Mouse (Mus musculus) limb, embryonic 11.5 days (tissue): Measurements from ENCODE around the gene Olfr550. TPM values are rescaled to one million over a fixed set of nuclear protein-coding genes. Genes with fewer than 3 reads are reported as not detected.
"Not testable (repeated sequence)": the region's sequence is repeated elsewhere in the genome, so short reads cannot be mapped to it uniquely, and the experiment has no call there.

Experiments used
- ATAC-seq: fragments of 200-750 bp; cut with Nextera tagmentation; 2 replicates; pipeline ENCODE4 v1.8.0; 2017; ENCODE audit warnings: low read depth; ENCODE audit not compliant: insufficient number of reproducible peaks, low FRiP score, low TSS enrichment
- DNase-seq: peaks from one replicate; pipeline ENCODE4 v3.0.0-alpha.2; 2015; ENCODE audit warnings: low spot score
- H3K27ac ChIP-seq: fragments of 300-500 bp; sonication (generic); replicated peaks from 2 replicates; pipeline ENCODE4 v1.5.1; 2014; ENCODE audit warnings: low read depth, mild to moderate bottlenecking, low read length
- H3K27me3 ChIP-seq: fragments of 300-500 bp; sonication (generic); 2 replicates; pipeline ENCODE4 v1.6.1; 2014; ENCODE audit warnings: mild to moderate bottlenecking, low read length, mixed read lengths; ENCODE audit not compliant: control insufficient read depth, insufficient read depth
- H3K36me3 ChIP-seq: fragments of 300-500 bp; sonication (generic); 2 replicates; pipeline ENCODE4 v1.6.1; 2014; ENCODE audit warnings: mild to moderate bottlenecking, low read length, moderate library complexity, mixed read lengths; ENCODE audit not compliant: control insufficient read depth, insufficient read depth
- H3K4me1 ChIP-seq: fragments of 300-500 bp; sonication (generic); 2 replicates; pipeline ENCODE4 v1.6.1; 2014; ENCODE audit warnings: low read length, mixed read lengths; ENCODE audit not compliant: control insufficient read depth, insufficient read depth
- H3K4me2 ChIP-seq: fragments of 300-500 bp; sonication (generic); 2 replicates; pipeline ENCODE4 v1.6.1; 2014; ENCODE audit warnings: low read depth, mild to moderate bottlenecking, moderate library complexity; ENCODE audit not compliant: severe bottlenecking
- H3K4me3 ChIP-seq: fragments of 300-500 bp; sonication (generic); 2 replicates; pipeline ENCODE4 v1.5.1; 2014; ENCODE audit warnings: low read depth, low read length
- H3K9ac ChIP-seq: fragments of 300-500 bp; sonication (generic); 2 replicates; pipeline ENCODE4 v1.6.1; 2014; ENCODE audit warnings: mild to moderate bottlenecking, low read length
- H3K9me3 ChIP-seq: fragments of 300-500 bp; sonication (generic); 2 replicates; pipeline ENCODE4 v1.6.1; 2016; ENCODE audit warnings: low read length; ENCODE audit not compliant: control insufficient read depth
- WGBS: fragments of 180-500 bp; shearing (Covaris S2); extraction: QIAGEN DNeasy Blood & Tissue Kit; methylation state at CpG from one replicate; pipeline ENCODE4 v1.1.7; 2014; 5-methylcytosine and 5-hydroxymethylcytosine counted together
- polyA plus RNA-seq: library from polyadenylated mRNA; unstranded; fragments of >200 nt; fragmentation: Nextera tagmentation; extraction: Ambion mirVana; gene quantifications from 2 replicates; pipeline ENCODE4 v1.2.1, GENCODE M21; 2014

Gene Olfr550
- polyA plus RNA-seq, 1 experiment from 2014 or later = not detected

DNA sequence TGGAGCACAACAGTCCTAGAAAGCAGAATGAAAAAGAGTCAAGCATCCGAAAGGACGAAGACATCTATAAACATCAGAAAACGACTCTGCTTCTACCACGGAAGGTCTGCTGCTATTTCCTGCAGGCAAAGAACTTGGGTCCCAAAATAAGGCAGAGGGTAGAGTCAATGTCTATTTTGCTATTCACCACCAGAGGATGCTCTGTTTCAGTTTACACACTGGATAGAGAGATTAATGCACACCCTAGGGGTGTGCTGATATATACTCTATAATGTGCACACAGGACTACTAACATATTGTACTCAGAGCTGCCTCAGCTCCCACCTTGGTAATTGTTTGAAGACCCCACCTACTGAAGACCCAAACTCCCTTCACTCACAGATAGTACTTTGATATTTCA lies 5.0 kb upstream of the Olfr550 start:
- no peak overlapping the region for H3K27ac ChIP-seq
- WGBS = 93% methylated on average over 4 of the region's 4 CpGs
- no peaks in the 10 kb centered on the region for H3K4me1 ChIP-seq
- H3K9me3 ChIP-seq = no peaks in the 10 kb centered on the region
- no peak overlapping the region for H3K4me3 ChIP-seq
- H3K36me3 ChIP-seq = no peaks in the 10 kb centered on the region
- no peak overlapping the region for H3K9ac ChIP-seq
- ATAC-seq (no peak), DNase-seq (no peak)
- H3K27me3 ChIP-seq = no peaks in the 10 kb centered on the region
- no peak overlapping the region for H3K4me2 ChIP-seq

DNA sequence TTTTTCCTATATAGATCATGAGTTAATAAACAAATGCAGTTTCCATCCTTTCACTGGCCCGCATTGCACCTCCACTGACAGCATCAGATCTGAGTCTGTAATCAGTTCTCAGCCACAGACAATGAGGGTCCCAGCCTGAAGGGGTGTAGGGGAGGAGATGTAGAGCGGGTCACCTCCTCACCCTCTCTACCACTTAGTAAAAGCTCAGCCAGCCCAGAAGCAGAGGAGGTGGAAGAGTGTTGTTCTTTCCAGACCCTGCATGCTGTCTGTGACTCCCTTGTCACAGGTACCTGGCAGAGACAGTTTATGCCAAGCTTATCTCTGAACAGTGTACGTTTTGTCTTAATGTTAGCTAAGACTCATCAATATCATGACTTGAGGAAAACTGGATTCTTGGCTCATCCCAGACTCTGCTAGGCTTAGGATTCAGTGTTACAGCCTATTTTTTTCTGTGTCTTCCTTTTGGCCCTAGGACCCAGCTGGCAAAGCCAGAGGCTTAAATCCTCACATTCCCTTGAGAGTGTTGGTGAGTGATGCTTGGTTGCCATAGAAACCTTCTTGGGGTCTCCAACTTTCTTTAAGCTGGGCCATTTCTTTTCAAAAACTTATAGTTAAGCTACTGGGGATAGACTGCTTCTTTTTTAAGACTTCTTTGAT lies 2.1 kb downstream of the Olfr550 start:
- Histone ChIP-seq H3K4me3 (no peak overlapping the region), H3K36me3 (no peaks in the 10 kb centered on the region), H3K4me1 (no peaks in the 10 kb centered on the region), H3K9me3 (no peaks in the 10 kb centered on the region), H3K27ac (no peak overlapping the region), H3K27me3 (no peaks in the 10 kb centered on the region), H3K9ac (no peak overlapping the region), H3K4me2 (no peak overlapping the region)
- DNase-seq (no peak), ATAC-seq (no peak)
- WGBS = 81% methylated on average over 3 of the region's 3 CpGs

DNA sequence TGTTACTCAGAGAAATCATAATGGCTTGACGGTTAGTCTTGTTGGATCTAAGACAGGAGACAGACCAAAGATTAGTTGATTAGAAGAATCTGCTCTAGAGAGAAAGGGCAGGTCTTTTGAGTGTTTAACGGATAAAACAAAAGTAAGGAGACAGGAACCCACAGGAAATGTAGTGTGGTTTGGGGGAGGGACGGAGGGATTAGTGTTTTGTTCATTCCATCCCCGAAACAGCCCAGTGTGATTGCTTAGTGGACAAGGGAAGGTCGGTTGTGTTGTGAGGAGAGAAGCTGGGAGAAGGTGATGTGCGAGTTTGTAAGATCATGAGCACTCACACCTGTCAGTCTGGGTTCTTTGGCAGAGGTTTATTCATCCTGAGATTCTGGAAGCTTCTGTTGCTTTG lies 4.8 kb downstream of the Olfr550 start:
- no peak overlapping the region for H3K27ac ChIP-seq
- H3K4me2 ChIP-seq = no peak overlapping the region
- 77% methylated on average over 6 of the region's 6 CpGs for WGBS
- no peak for ATAC-seq
- H3K9me3 ChIP-seq = no peaks in the 10 kb centered on the region
- no peaks in the 10 kb centered on the region for H3K4me1 ChIP-seq
- no peak for DNase-seq
- no peak overlapping the region for H3K4me3 ChIP-seq
- no peaks in the 10 kb centered on the region for H3K27me3 ChIP-seq
- no peak overlapping the region for H3K9ac ChIP-seq
- H3K36me3 ChIP-seq = no peaks in the 10 kb centered on the region

DNA sequence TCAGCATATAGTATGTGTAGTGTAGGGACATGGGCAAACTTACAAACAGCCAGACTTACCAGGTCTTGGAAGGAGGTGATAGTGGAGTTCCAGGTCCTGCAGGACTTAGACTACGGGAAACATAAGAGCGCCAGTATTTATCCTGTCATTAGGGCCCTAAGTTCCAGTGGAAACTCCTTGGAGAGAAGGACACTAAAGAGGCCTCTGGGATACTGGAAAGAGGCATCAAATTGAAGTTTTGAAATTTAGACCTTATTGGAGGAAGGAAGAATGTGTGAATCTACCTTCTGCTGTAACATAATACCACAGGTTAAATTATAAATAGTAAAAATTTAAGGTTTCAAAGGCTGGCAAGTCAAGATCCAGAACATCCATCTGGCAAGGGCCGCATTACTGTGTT lies 20.5 kb downstream of the Olfr550 start, which contains the start of gene Olfr551:
Olfr551 (minus strand) TSS at position 101 of the 400 bp plus-strand sequence.
- no peak for ATAC-seq
- WGBS = 95% methylated on average over 3 of the region's 3 CpGs
- H3K27ac ChIP-seq = no peak within 1 kb of the TSS

DNA sequence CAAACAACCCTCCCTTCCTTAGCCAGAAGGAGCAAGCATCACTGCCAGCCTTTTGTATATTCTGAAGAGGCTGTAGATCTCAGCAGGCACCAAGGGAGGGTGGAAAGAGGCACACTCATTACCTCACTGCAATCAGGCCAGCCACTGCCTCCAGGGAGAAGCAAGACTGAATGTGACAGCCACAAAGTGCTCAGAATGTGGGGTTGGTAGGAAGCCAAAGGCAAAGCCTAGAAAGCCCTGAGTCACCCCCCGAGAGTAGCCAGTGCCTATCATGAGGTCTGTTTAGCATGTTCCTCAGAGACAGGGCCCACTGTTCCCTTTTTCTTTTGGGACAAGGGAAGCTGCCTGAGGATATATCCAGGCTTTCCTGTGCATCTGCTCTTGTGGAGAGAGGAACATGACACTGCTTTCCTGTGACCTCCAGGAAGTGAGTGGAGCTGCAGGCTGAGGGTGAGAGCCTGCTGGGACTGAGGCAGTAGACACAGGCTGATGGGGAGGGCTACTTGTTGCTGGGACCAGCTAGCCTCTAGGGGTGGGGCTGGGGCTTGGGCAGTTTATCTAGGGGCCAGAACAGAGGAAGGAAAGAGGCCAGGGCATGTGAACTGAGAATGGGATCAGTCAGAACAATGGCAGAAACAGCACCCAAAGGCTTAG lies 26.3 kb downstream of the Olfr550 start, which contains the start of gene Olfr552:
Olfr552 (plus strand) TSS at position 393 of the 654 bp plus-strand sequence.
- H3K4me1 ChIP-seq = no peaks in the 10 kb centered on the region
- no peak within 1 kb of the TSS for H3K9ac ChIP-seq
- WGBS = 72% methylated on average over 1 of the region's 1 CpGs
- no peak within 1 kb of the TSS for H3K27ac ChIP-seq
- no peak within 1 kb of the TSS for H3K4me3 ChIP-seq
- no peak within 1 kb of the TSS for H3K4me2 ChIP-seq
- no peak for DNase-seq
- H3K9me3 ChIP-seq = no peaks in the 10 kb centered on the region
- H3K27me3 ChIP-seq = no peaks in the 10 kb centered on the region
- ATAC-seq = no peak
- no peaks in the 10 kb centered on the region for H3K36me3 ChIP-seq

More for the DNA sequence above, 20.5 kb downstream of the Olfr550 start, which contains the start of gene Olfr551:
- Histone ChIP-seq H3K4me3 (no peak within 1 kb of the TSS), H3K9me3 (no peaks in the 10 kb centered on the region), H3K36me3 (no peaks in the 10 kb centered on the region), H3K27me3 (no peaks in the 10 kb centered on the region), H3K9ac (no peak within 1 kb of the TSS), H3K4me1 (no peaks in the 10 kb centered on the region), H3K4me2 (no peak within 1 kb of the TSS)
- DNase-seq = no peak

DNA sequence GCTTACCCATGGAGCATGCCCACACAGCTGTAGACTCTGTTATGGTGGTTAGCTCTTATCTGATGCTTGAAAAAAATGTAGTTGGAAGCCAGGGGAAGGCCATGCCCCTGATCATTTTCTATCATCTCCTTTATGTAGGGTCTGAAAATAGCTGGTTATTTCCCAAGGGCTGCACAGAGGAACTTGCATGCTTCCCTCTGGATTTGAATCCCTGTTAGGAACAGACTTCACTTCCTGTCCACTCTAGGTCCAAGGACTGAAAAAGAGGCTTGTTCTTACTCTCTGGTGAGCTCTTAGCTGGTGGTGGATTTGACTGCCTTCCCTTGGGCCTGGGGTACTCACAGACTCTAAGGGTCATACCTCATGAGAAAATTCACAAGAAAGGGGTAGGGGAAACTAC lies 46.9 kb downstream of the Olfr550 start, which contains the start of gene Olfr553:
Olfr553 (minus strand) TSS at position 101 of the 400 bp plus-strand sequence.
- Histone ChIP-seq H3K4me2 (no peak within 1 kb of the TSS), H3K27ac (no peak within 1 kb of the TSS), H3K9me3 (no peaks in the 10 kb centered on the region), H3K27me3 (no peaks in the 10 kb centered on the region), H3K36me3 (no peaks in the 10 kb centered on the region), H3K9ac (no peak within 1 kb of the TSS), H3K4me1 (no peaks in the 10 kb centered on the region), H3K4me3 (no peak within 1 kb of the TSS)
- ATAC-seq = no peak
- DNase-seq = no peak

DNA sequence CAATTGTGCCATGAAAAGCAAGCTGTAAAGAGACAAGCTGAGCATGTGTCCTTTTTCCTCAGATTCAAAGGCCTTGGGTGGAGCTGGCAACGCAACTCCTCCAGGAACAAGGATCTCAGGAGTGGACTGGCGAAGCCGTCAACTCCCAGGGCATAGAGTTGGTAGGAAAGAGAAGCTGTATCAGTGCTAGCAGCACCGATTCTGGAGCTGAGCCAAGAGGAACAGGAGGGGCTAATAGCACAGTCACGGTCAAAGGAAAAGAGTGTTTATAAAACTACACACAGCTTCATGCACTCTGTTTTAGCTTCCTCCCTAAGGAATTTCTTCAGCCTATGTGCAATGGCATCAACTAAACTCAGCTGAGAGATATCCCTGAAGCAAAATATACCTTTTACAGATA lies 48.4 kb downstream of the Olfr550 start:
- no peak overlapping the region for H3K9ac ChIP-seq
- H3K36me3 ChIP-seq = no peaks in the 10 kb centered on the region
- H3K9me3 ChIP-seq = no peaks in the 10 kb centered on the region
- H3K4me2 ChIP-seq = no peak overlapping the region
- H3K4me1 ChIP-seq = no peaks in the 10 kb centered on the region
- H3K27ac ChIP-seq = no peak overlapping the region
- WGBS = 87% methylated on average over 5 of the region's 5 CpGs
- no peak for ATAC-seq
- DNase-seq = no peak
- H3K4me3 ChIP-seq = no peak overlapping the region
- no peaks in the 10 kb centered on the region for H3K27me3 ChIP-seq

DNA sequence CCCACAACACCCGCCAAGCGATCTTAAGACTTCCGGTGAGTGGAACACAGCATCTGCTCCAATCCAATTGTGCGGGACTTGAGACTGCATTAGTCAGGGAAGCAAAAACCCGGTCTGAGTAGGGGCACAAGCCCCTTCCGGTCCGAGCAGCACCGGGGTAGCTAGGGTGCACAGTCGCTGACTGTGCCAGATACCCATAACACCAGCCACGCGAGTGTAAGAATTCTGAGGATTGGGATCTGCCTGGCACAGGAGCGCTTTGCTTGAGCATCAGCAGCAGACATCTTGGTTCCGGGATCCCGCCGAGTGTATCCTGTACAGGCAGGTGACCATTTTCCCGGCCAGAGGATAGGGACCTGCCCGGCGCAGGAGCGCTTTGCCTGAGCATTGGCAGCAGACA lies 49.1 kb downstream of the Olfr550 start:
- H3K4me2 ChIP-seq, H3K36me3 ChIP-seq, H3K4me3 ChIP-seq, H3K9ac ChIP-seq, DNase-seq, H3K27me3 ChIP-seq, ATAC-seq, H3K27ac ChIP-seq, H3K4me1 ChIP-seq, H3K9me3 ChIP-seq: not testable (repeated sequence)
- whole genome bisulfite sequencing = 85% methylated on average over 16 of the region's 19 CpGs
